Mouse (Mus musculus): ENCODE measurements around the gene Msi2.

- TF ChIP-seq POLR2A (IDR thresholded peaks at IDR 0.05; ENCODE audit: extremely low read depth, insufficient read depth, low read length) = no peak
- TF ChIP-seq CTCF (IDR thresholded peaks at IDR 0.05; ENCODE audit: low read depth, low read length) = no peak
Observed at GRCm38 (mm10) chr11:88703220-88703619, 15.1 kb downstream of the Msi2 start.
